Mouse (Mus musculus) embryonic facial prominence, embryonic 11.5 days (tissue): ENCODE results near the gene Tmem107. TPM values are rescaled to one million over a fixed set of nuclear protein-coding genes. Genes with fewer than 3 reads are reported as not detected.
"Not testable (repeated sequence)": the region's sequence is repeated elsewhere in the genome, so short reads cannot be mapped to it uniquely, and the experiment has no call there.

Experiments
- ATAC-seq: fragments of 200-750 bp; cut with Nextera tagmentation; replicated peaks from 2 replicates; pipeline ENCODE4 v1.8.0; 2017; ENCODE audit warnings: low read depth; ENCODE audit not compliant: insufficient number of reproducible peaks, low FRiP score, low TSS enrichment
- DNase-seq: peaks from one replicate; pipeline ENCODE4 v3.0.0-alpha.2; 2015; ENCODE audit warnings: low spot score
- H3K27ac ChIP-seq: fragments of 300-500 bp; sonication (generic); replicated peaks from 2 replicates; pipeline ENCODE4 v1.5.1; 2014; ENCODE audit warnings: mild to moderate bottlenecking, low read depth, low read length, control low read depth
- H3K27me3 ChIP-seq: fragments of 300-500 bp; sonication (generic); 2 replicates; pipeline ENCODE4 v1.6.1; 2014; ENCODE audit warnings: mild to moderate bottlenecking, low read length, moderate library complexity, mixed read lengths; ENCODE audit not compliant: control insufficient read depth, insufficient read depth
- H3K36me3 ChIP-seq: fragments of 300-500 bp; sonication (generic); replicated peaks from 2 replicates; pipeline ENCODE4 v1.6.1; 2014; ENCODE audit warnings: low read depth, mild to moderate bottlenecking, low read length, moderate library complexity, mixed read lengths; ENCODE audit not compliant: control insufficient read depth, insufficient read depth
- H3K4me1 ChIP-seq: fragments of 300-500 bp; sonication (generic); 2 replicates; pipeline ENCODE4 v1.6.1; 2014; ENCODE audit warnings: low read length, mixed read lengths; ENCODE audit not compliant: control insufficient read depth, insufficient read depth
- H3K4me2 ChIP-seq: fragments of 300-500 bp; sonication (generic); 2 replicates; pipeline ENCODE4 v1.6.1; 2014; ENCODE audit warnings: low read depth, mild to moderate bottlenecking, control low read depth, low read length, moderate library complexity
- H3K4me3 ChIP-seq: fragments of 300-500 bp; sonication (generic); 2 replicates; pipeline ENCODE4 v1.5.1; 2014; ENCODE audit warnings: low read depth, low read length, control low read depth
- H3K9ac ChIP-seq: fragments of 300-500 bp; sonication (generic); replicated peaks from 2 replicates; pipeline ENCODE4 v1.6.1; 2014; ENCODE audit warnings: mild to moderate bottlenecking, control low read depth, low read length
- H3K9me3 ChIP-seq: fragments of 300-500 bp; sonication (generic); replicated peaks from 2 replicates; pipeline ENCODE4 v1.6.1; 2016; ENCODE audit warnings: mild to moderate bottlenecking, low read length, inconsistent platforms, mixed read lengths; ENCODE audit not compliant: control insufficient read depth
- WGBS: fragments of 180-500 bp; shearing (Covaris S2); extraction: QIAGEN DNeasy Blood & Tissue Kit; methylation state at CpG from one replicate; pipeline ENCODE4 v1.1.7; 2014; 5-methylcytosine and 5-hydroxymethylcytosine counted together
- polyA plus RNA-seq: library from polyadenylated mRNA; unstranded; fragments of >200 nt; fragmentation: Nextera tagmentation; extraction: Ambion mirVana; gene quantifications from 2 replicates; pipeline ENCODE4 v1.2.1, GENCODE M21; 2014

The Tmem107 gene
- polyA plus RNA-seq, 1 experiment from 2014 or later, result 40.4 TPM

DNA sequence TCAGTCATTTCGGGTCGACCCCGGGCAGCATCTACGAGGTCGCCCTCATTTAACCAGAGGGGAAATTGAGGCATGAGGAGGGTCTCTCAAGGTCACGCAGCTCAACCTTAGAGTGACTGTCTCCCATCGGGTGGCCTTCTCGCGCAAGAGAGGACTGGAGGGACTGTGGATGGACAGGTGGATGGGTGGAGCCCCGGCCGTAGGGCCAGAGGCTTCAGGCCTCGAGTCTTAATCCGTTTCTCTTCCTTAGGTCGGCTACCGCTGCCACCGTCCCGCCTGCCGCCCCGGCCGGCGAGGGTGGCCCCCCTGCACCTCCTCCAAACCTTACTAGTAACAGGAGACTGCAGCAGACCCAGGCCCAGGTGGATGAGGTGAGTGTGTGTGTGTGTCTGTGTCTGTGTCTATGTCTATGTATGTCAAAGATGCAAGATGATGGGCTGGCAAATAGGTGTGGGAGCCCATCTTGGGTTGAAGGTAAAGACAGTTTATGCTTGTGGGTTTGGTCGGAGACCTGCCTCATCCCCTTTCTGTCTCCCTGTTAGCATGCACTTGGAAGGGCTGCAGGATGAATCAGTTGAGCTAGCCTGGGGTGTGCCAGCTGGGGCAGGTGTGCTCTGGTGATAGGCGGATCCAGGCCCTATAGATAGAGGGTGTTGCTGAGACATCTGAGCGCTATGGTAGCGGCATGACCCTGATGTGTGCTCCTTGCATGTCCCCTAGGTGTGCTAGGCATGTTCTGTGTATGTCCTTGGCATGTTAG, 18.4 kb downstream of the Tmem107 start:
- Histone ChIP-seq H3K36me3 (no peaks in the 10 kb centered on the region), H3K4me3 (peak overlapping the region; percentile 100), H3K9me3 (no peaks in the 10 kb centered on the region), H3K4me2 (peak overlapping the region; percentile 90), H3K9ac (peak overlapping the region; percentile 99), H3K27ac (peak overlapping the region; percentile 68), H3K27me3 (no peaks in the 10 kb centered on the region), H3K4me1 (no peaks in the 10 kb centered on the region)
- ATAC-seq, result no peak
- DNase-seq, result no peak
- 12% methylated on average over 25 of the region's 25 CpGs for WGBS

DNA sequence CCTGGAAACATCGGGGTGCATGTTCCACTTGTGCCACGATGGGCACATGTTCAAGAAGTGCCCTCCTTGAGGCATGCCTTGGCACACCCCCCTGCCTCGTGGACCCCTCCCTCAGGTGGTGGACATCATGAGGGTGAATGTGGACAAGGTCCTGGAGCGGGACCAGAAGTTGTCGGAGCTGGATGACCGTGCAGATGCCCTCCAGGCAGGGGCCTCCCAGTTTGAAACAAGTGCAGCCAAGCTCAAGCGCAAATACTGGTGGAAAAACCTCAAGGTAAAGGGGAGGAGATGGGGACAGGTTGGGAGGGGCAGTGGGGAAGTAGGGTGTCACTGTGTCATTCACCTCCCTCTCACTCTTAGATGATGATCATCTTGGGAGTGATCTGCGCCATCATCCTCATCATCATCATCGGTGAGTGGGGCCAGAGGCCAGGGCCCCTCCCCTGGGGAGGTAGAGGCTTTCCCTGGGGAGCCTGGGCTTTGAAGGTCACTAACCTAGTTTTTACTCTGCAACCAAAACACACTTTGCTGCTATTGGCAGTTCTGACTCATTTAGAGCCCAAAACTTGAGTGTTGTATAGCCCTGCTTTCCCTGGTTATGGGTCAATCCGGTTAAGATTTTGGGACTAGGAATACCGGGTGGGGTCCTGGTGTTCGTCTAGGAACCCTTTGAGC, 19.1 kb downstream of the Tmem107 start:
- WGBS, result 88% methylated on average over 12 of the region's 12 CpGs
- Histone ChIP-seq H3K4me2 (peak overlapping the region; percentile 90), H3K27ac (no peak overlapping the region), H3K4me3 (peak overlapping the region; percentile 100), H3K9ac (peak overlapping the region; percentile 99), H3K27me3 (no peaks in the 10 kb centered on the region), H3K4me1 (no peaks in the 10 kb centered on the region), H3K36me3 (no peaks in the 10 kb centered on the region), H3K9me3 (no peaks in the 10 kb centered on the region)
- ATAC-seq (no peak), DNase-seq (no peak)

DNA sequence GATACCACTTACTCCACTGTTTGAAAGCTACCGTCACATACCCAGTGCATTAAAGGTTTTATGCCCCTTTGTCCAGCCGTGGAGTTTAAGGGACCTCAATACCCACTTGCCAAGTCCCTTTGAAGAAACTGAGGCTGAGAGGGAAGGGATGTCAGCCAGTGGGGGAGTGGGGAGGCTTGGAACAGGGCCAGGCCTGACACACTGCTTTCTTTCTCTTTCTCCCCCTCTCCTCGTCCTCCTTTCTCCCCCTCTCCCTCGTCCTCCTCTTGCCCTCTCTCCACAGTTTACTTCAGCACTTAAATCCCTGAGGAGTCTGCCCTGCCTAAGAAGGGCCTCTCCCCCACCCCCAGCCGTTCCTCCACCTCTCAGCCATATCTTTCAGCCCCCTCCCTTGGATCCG, 19.8 kb downstream of the Tmem107 start:
- Histone ChIP-seq H3K9me3 (no peaks in the 10 kb centered on the region), H3K4me1 (no peaks in the 10 kb centered on the region), H3K36me3 (no peaks in the 10 kb centered on the region), H3K27ac (no peak overlapping the region), H3K9ac (no peak overlapping the region), H3K4me3 (no peak overlapping the region), H3K27me3 (no peaks in the 10 kb centered on the region), H3K4me2 (no peak overlapping the region)
- DNase-seq (no peak), ATAC-seq (no peak)
- WGBS, result 70% methylated on average over 6 of the region's 6 CpGs

DNA sequence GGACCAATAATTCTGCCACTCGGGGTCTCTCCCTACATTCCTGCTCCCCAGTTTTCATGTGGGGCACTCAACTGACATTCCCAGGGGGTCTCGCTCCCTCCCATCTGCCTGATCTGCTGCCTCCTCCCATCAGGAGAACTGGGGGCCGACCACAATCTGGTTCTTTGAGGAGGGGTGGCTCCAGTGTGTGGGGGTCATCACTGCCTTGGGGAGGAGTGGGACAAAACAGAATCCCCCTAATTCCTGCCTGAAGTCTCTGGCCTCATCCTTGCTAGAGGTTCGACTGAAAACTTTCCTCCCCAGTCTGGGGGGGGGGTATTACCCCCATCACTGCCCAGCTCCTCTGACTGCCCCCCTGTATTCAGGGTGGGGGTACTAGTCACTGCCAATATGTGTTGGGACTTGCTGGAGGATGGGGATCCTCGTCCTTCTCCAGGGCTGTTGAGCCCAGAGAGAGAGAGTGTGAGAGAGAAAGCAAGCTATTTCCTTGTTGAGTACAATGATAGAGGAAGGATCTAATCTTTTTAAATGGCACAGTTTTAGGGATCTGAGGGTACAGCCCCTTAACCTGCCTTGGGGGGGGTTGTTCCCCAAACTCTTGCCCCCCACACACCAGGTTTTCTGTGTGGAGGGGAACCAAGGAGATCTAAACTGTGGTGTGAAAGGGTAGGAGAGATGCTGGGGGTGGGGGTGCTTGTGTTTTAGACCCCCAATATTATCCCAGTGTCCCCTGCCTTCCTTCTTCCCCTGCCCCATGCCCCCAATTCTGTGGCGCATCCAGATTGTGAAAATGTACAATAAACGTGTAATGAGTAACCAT, 21.2 kb downstream of the Tmem107 start:
- 62% methylated on average over 7 of the region's 7 CpGs for WGBS
- Histone ChIP-seq H3K36me3 (no peaks in the 10 kb centered on the region), H3K9ac (no peak overlapping the region; the same call in 1 of the 2 replicates), H3K9me3 (no peaks in the 10 kb centered on the region), H3K4me3 (no peak overlapping the region), H3K4me2 (peak overlapping the region; percentile 2; the same call in 1 of the 2 replicates), H3K4me1 (peaks cover 3% of the 10 kb centered on the region; the same call in 1 of the 2 replicates), H3K27me3 (no peaks in the 10 kb centered on the region), H3K27ac (no peak overlapping the region)
- DNase-seq (no peak), ATAC-seq (no peak)

DNA sequence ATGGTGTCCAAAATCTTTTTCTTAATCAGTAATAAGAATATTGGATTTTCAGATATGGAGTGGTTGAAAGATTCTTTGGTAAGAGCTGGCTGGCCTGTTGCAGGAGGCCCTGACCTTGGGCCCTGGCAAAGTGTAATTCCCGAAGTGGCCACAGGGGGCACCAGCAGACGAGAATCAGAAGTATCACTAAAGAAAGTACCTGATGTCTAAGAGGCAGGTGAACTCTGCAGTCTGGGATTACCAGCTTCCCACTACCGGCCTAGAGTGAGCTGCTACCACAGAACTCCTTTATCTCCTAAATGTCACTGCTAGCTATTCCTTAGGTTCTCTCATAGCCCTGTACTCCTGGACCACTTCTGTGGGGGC, 21.8 kb downstream of the Tmem107 start:
- Histone ChIP-seq H3K4me2 (no peak overlapping the region), H3K27ac (no peak overlapping the region), H3K4me3 (no peak overlapping the region), H3K36me3 (no peaks in the 10 kb centered on the region), H3K27me3 (no peaks in the 10 kb centered on the region), H3K9ac (no peak overlapping the region), H3K4me1 (peaks cover 3% of the 10 kb centered on the region; the same call in 1 of the 2 replicates), H3K9me3 (no peaks in the 10 kb centered on the region)
- ATAC-seq, result no peak
- WGBS, result 3% methylated on average over 3 of the region's 3 CpGs
- DNase-seq, result peak; percentile 84

DNA sequence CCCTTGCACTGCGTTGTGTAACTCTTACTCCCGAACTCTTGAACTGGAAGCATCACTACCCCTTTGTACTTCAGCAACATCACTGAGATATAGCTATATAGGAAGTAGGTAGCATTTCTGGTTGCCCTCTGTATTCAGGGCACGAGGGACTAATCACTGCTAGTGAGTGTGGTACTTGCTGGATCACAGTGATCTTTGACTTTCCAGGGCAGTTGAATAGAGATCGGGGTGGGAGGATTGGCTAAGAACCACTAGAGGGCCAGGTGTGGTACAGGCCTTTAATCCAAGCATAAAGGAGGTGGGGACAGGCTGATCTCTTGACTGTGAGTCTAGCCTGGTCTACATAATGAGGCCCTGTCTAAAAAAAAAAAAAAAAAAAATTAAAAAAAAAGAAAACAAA, 22.3 kb downstream of the Tmem107 start:
- no peak for ATAC-seq
- no peak overlapping the region for H3K4me3 ChIP-seq
- WGBS, result 92% methylated on average over 4 of the region's 4 CpGs

DNA sequence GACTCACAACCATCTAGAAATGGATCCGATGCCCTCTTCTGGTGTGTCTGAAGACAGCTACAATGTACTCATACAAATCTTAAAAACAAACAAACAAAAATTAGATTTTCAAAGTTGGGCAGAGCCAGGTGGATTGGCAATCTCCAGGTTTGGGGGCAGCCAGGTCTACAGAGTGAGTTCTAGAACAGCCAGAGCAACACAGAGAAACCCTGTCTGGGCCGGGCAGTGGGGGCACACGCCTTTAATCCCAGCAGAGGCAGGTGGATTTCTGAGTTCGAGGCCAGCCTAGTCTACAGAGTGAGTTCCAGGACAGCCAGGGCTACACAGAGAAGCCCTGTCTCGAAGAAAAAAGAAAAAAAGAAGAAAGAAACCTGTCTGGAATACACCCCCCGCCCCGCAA, 23.2 kb downstream of the Tmem107 start:
- ATAC-seq, H3K27me3 ChIP-seq, H3K4me2 ChIP-seq, H3K9me3 ChIP-seq, H3K4me3 ChIP-seq, DNase-seq, H3K9ac ChIP-seq, H3K36me3 ChIP-seq, H3K27ac ChIP-seq: not testable (repeated sequence)
- 88% methylated on average over 7 of the region's 7 CpGs for WGBS
- H3K4me1 ChIP-seq, result peaks cover 14% of the 10 kb centered on the region

More for the DNA sequence above, 22.3 kb downstream of the Tmem107 start:
- Histone ChIP-seq H3K4me1 (peaks cover 8% of the 10 kb centered on the region), H3K4me2 (no peak overlapping the region), H3K9ac (no peak overlapping the region), H3K27ac (no peak overlapping the region), H3K36me3 (no peaks in the 10 kb centered on the region), H3K27me3 (no peaks in the 10 kb centered on the region), H3K9me3 (no peaks in the 10 kb centered on the region)
- DNase-seq, result no peak
